Mouse (Mus musculus) hindbrain, embryonic 13.5 days (tissue): ENCODE results near the gene Cryga. TPM values are rescaled to one million over a fixed set of nuclear protein-coding genes. Genes with fewer than 3 reads are reported as not detected.
"Not testable (repeated sequence)": the region's sequence is repeated elsewhere in the genome, so short reads cannot be mapped to it uniquely, and the experiment has no call there.

Experiments
- ATAC-seq: fragments of 200-750 bp; cut with Nextera tagmentation; 2 replicates; pipeline ENCODE4 v1.8.0; 2017; ENCODE audit warnings: moderate TSS enrichment; ENCODE audit not compliant: low FRiP score
- H3K27ac ChIP-seq: fragments of 300-500 bp; sonication (generic); 2 replicates; pipeline ENCODE4 v1.5.1; 2015; ENCODE audit warnings: inconsistent platforms, mild to moderate bottlenecking, moderate library complexity
- H3K27me3 ChIP-seq: fragments of 300-500 bp; sonication (generic); 2 replicates; pipeline ENCODE4 v1.6.1; 2015; ENCODE audit warnings: mild to moderate bottlenecking, inconsistent platforms
- H3K36me3 ChIP-seq: fragments of 300-500 bp; sonication (generic); 2 replicates; pipeline ENCODE4 v1.6.1; 2015; ENCODE audit warnings: mild to moderate bottlenecking, inconsistent platforms
- H3K4me1 ChIP-seq: fragments of 300-500 bp; sonication (generic); replicated peaks from 2 replicates; pipeline ENCODE4 v1.6.1; 2015; ENCODE audit warnings: inconsistent platforms
- H3K4me2 ChIP-seq: fragments of 300-500 bp; sonication (generic); 2 replicates; pipeline ENCODE4 v1.6.1; 2015; ENCODE audit warnings: inconsistent platforms, mild to moderate bottlenecking, moderate library complexity
- H3K4me3 ChIP-seq: fragments of 300-500 bp; sonication (generic); 2 replicates; pipeline ENCODE4 v1.5.1; 2015; ENCODE audit warnings: mild to moderate bottlenecking, inconsistent platforms
- H3K9ac ChIP-seq: fragments of 300-500 bp; sonication (generic); 2 replicates; pipeline ENCODE4 v1.6.1; 2015; ENCODE audit warnings: mild to moderate bottlenecking, inconsistent platforms
- H3K9me3 ChIP-seq: fragments of 300-500 bp; sonication (generic); 2 replicates; pipeline ENCODE4 v1.6.1; 2016; ENCODE audit warnings: inconsistent platforms
- WGBS: fragments of 180-500 bp; shearing (Covaris S2); methylation state at CpG from one replicate; pipeline ENCODE4 v1.1.7; 2015; 5-methylcytosine and 5-hydroxymethylcytosine counted together
- polyA plus RNA-seq: library from polyadenylated mRNA; unstranded; fragments of >200 nt; fragmentation: Nextera tagmentation; extraction: Ambion mirVana; gene quantifications from 2 replicates; pipeline ENCODE4 v1.2.1, GENCODE M21; 2015

Cryga gene
- polyA plus RNA-seq, 1 experiment from 2014 or later = not detected

DNA sequence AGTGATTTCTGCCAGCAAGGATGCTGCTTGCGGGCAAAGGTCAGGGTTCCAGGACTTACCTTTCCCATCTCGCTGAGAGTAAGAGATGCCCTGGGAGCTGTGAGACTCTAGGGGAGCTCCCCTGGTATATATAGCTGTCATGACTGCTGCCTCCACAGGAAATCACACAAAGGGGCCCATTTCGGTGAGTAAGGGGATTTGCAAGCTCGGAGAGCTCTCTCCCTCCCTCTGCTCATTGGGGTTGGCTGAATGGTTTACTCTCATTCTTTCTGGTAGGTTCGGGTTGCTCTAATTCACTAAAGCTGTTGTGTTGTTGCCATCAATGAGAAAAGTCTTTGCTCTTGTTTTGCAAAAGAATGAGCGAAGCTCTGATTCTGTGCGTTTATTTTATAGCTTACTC, 21.0 kb downstream of the Cryga start, which contains the start of gene Crygb:
Crygb (minus strand) TSS at position 101 of the 400 bp plus-strand sequence.
- 32% methylated on average over 7 of the region's 7 CpGs for WGBS
- no peaks in the 10 kb centered on the region for H3K4me1 ChIP-seq
- H3K9ac ChIP-seq = no peak within 1 kb of the TSS
- ATAC-seq = no peak
- H3K27me3 ChIP-seq = no peaks in the 10 kb centered on the region
- H3K9me3 ChIP-seq = no peaks in the 10 kb centered on the region
- no peak within 1 kb of the TSS for H3K27ac ChIP-seq
- no peak within 1 kb of the TSS for H3K4me3 ChIP-seq
- H3K36me3 ChIP-seq = no peaks in the 10 kb centered on the region
- H3K4me2 ChIP-seq = no peak within 1 kb of the TSS

DNA sequence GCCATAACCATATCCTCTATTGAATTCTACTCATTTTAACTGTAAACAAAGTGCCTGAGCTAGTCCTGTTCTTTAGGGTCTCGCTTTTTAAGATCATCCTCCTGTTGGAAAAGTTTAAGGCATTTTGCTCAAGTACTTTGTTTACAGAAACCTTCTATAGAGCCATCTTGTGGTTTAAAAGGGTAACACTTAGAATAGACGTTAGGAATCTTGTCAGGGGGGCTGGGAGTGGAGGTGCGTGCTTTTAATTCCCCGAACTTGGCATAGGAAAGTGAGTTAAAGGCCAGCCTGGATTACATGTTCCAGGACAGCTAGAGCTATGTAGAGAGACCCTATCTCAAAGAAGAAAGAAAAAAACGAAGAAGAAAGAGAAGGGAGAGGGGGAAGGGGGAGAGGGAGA, 27.6 kb downstream of the Cryga start:
- no peak overlapping the region for H3K4me3 ChIP-seq
- no peak overlapping the region for H3K27ac ChIP-seq
- ATAC-seq = no peak
- no peaks in the 10 kb centered on the region for H3K27me3 ChIP-seq
- no peak overlapping the region for H3K9ac ChIP-seq
- no peaks in the 10 kb centered on the region for H3K36me3 ChIP-seq
- H3K9me3 ChIP-seq = no peaks in the 10 kb centered on the region
- WGBS = 27% methylated on average over 5 of the region's 5 CpGs
- no peaks in the 10 kb centered on the region for H3K4me1 ChIP-seq
- H3K4me2 ChIP-seq = no peak overlapping the region

DNA sequence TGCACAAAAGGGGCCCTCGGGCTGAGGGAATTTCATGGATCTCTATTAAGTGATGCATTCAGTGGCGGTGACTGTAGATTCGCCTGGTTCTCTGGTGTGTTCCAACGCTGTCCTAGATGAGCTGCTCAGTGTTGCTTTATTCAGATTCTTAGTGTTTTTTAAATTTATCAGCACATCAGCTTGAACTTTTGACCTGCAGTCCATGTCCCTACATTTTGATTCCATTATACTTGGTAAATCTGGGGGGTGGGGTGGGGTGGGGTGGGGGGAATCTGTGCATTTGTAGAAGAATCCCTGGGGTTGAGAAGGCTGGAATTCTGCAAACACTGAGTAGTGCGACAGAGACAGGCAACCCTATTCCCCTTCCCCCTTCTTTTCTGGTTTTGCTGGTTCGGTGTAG, 29.6 kb downstream of the Cryga start, which contains the start of gene Crygc:
Crygc (minus strand) TSS at position 101 of the 400 bp plus-strand sequence.
- no peak for ATAC-seq
- 57% methylated on average over 6 of the region's 6 CpGs for WGBS
- Histone ChIP-seq H3K27me3 (no peaks in the 10 kb centered on the region), H3K36me3 (no peaks in the 10 kb centered on the region), H3K9ac (no peak within 1 kb of the TSS), H3K4me3 (no peak within 1 kb of the TSS), H3K4me2 (no peak within 1 kb of the TSS), H3K9me3 (no peaks in the 10 kb centered on the region), H3K4me1 (no peaks in the 10 kb centered on the region), H3K27ac (no peak within 1 kb of the TSS)

DNA sequence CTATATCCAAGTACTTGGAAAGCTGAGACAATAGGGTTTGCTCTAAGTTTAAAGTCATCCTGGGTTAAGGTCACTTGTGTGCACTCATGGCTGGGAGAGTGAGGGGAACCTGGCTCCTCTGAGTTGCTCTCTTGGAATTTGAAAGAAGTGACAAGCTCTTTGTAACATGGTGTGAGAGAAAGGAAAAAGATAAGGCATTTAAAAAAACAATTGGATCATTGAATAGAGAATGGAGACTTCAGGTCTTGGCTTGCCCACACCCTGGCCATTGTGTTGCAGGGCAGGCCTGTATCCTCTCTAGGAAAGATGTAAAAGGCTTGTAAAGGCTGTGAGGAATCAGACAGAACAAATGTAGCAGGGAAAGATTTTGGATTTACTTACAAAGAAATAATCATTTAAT, 35.3 kb downstream of the Cryga start:
- Histone ChIP-seq H3K4me1 (no peaks in the 10 kb centered on the region), H3K9ac (no peak overlapping the region), H3K27me3 (no peaks in the 10 kb centered on the region), H3K4me2 (no peak overlapping the region), H3K4me3 (no peak overlapping the region), H3K9me3 (no peaks in the 10 kb centered on the region), H3K27ac (no peak overlapping the region), H3K36me3 (no peaks in the 10 kb centered on the region)
- ATAC-seq = no peak

DNA sequence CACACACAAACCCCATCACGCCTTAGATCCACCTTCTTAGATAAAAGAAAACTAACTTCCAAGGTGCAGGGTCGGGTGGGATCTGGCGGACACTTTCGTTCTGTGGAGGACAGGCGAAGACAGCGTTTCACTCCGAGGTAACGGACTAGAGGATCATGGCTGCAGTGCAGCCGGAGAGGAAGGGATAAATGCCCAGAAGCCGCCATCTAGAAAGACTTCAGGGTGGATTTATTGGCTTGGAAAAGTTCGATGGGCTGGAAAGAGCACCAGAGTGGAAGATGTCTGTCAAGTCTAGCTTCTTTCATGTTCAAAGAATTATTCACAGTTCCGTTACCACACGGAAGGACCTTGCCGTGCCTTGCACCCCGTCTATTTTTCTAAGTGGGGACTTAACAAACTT, 39.0 kb downstream of the Cryga start:
- H3K27me3 ChIP-seq = no peaks in the 10 kb centered on the region
- no peaks in the 10 kb centered on the region for H3K36me3 ChIP-seq
- no peak for ATAC-seq
- 80% methylated on average over 15 of the region's 15 CpGs for WGBS
- no peaks in the 10 kb centered on the region for H3K4me1 ChIP-seq
- no peaks in the 10 kb centered on the region for H3K9me3 ChIP-seq
- H3K4me2 ChIP-seq = no peak overlapping the region
- no peak overlapping the region for H3K4me3 ChIP-seq
- no peak overlapping the region for H3K27ac ChIP-seq
- no peak overlapping the region for H3K9ac ChIP-seq

DNA sequence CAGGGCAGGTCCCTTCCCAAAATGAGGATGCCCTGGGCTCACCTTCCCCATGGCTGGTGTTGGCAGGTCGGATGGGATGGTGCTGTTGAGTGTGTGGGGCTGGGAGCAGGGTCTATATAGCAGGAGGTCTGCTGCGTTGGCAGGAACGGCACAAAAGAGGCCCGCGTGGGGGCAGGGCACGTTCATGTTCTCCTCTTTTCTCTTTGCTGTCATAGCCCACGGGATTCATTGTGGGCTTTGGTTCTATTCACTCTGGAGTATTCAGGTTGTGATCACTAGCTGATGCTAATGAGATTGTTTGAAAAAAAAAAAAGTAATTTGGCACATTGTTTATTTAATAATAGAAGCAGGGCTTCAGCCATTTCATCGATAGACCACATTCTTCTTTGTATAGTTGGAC, 39.8 kb downstream of the Cryga start, which contains the start of gene Crygd:
Crygd (minus strand) TSS at position 101 of the 400 bp plus-strand sequence.
- Histone ChIP-seq H3K9me3 (no peaks in the 10 kb centered on the region), H3K27me3 (no peaks in the 10 kb centered on the region), H3K36me3 (no peaks in the 10 kb centered on the region), H3K27ac (no peak within 1 kb of the TSS), H3K4me1 (no peaks in the 10 kb centered on the region), H3K4me3 (no peak within 1 kb of the TSS), H3K4me2 (no peak within 1 kb of the TSS), H3K9ac (no peak within 1 kb of the TSS)
- ATAC-seq = no peak
- 50% methylated on average over 8 of the region's 8 CpGs for WGBS

DNA sequence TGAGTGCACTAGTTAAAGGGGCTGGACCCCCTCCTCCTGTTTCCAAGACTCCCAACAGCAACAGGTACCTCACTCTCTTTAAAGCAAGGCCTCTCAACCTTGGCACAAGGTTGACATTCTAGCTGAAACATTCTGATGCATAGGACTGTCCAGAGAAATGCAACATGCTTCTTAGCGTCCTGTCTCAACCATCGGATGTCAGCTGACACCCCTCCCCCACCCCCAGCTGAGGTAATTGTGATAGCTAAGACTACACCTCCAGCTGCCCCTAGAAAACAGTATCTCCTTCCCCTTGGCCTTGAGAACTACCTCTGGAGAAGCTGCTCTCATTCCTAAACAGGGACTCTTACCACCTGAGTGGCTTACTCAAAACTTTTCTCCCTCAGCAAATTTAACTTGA, 51.0 kb downstream of the Cryga start:
- Histone ChIP-seq H3K9ac (no peak overlapping the region), H3K9me3 (no peaks in the 10 kb centered on the region; the same call in 1 of the 2 replicates), H3K4me1 (no peaks in the 10 kb centered on the region), H3K36me3 (no peaks in the 10 kb centered on the region), H3K27me3 (peaks cover 9% of the 10 kb centered on the region; the same call in 1 of the 2 replicates), H3K4me2 (no peak overlapping the region), H3K4me3 (no peak overlapping the region), H3K27ac (no peak overlapping the region)
- ATAC-seq = no peak
- 40% methylated on average over 2 of the region's 2 CpGs for WGBS

DNA sequence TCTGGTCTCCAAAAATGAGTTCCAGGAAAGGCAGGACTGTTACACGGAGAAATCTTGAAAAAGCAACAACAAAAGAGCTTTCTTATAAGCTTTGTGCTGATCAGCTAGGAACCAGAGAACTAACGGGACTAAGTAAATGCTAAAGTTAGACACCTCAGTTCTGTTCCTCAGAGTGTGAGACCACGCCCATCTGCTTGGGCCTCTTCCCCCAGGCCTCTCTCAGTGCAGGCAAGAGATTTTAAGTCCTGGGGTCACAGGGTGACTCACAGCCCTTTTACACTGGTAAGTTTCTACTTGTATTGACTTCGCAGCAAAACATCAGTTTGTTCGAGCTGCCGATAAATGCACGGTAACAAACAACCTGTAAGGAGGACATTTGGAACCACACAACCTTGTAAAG, 51.5 kb downstream of the Cryga start:
- Histone ChIP-seq H3K36me3 (no peaks in the 10 kb centered on the region), H3K9me3 (no peaks in the 10 kb centered on the region; the same call in 1 of the 2 replicates), H3K9ac (no peak overlapping the region), H3K4me3 (no peak overlapping the region), H3K27me3 (peaks cover 9% of the 10 kb centered on the region; the same call in 1 of the 2 replicates), H3K27ac (no peak overlapping the region), H3K4me1 (no peaks in the 10 kb centered on the region), H3K4me2 (no peak overlapping the region)
- WGBS = 53% methylated on average over 7 of the region's 7 CpGs
- ATAC-seq = no peak

DNA sequence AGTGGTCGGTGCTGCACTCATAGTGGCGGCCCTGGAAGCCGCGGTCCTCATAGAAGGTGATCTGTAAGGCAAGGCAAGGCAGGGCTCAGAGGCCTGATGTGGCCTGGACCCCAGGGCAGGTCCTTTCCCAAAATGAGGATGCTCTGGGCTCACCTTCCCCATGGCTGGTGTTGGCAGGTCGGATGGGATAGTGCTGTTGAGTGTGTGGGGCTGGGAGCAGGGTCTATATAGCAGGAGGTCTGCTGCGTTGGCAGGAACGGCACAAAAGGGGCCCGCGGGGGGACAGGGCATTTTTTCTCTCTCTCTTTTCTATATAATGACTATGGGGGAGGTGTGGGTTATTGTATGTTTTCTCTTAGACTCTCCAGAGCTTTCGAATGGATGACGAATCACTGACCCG, 52.2 kb downstream of the Cryga start, which contains the start of gene Cryge:
Cryge (minus strand) TSS at position 198 of the 400 bp plus-strand sequence.
- H3K4me1 ChIP-seq, H3K4me3 ChIP-seq, H3K27ac ChIP-seq, H3K27me3 ChIP-seq, ATAC-seq, H3K4me2 ChIP-seq, H3K9me3 ChIP-seq, H3K9ac ChIP-seq, H3K36me3 ChIP-seq: not testable (repeated sequence)
- WGBS = 49% methylated on average over 12 of the region's 12 CpGs

Other genes with a start within 250 kb of the Cryga start
- 10.9 and 11.1 TPM in 2 replicates for gene Plekhm3, start 146.5 kb downstream of the Cryga start, polyA plus RNA-seq
- gene Akr1cl, start 70.6 kb downstream of the Cryga start, polyA plus RNA-seq = not detected in 2 replicates
- gene Cryge, start 52.2 kb downstream of the Cryga start, polyA plus RNA-seq = not detected in 2 replicates
- not detected in 2 replicates for gene Crygd, start 39.9 kb downstream of the Cryga start, polyA plus RNA-seq
- not detected in 2 replicates for gene Crygc, start 29.7 kb downstream of the Cryga start, polyA plus RNA-seq
- 0.34 TPM in 1 of 2 replicates, not detected in the other for gene Crygb, start 21.1 kb downstream of the Cryga start, polyA plus RNA-seq
- gene Gm28845, start 16.2 kb upstream of the Cryga start, polyA plus RNA-seq = not detected in 2 replicates
- gene D630023F18Rik, start 19.8 kb upstream of the Cryga start, polyA plus RNA-seq = 0.70 and 0.78 TPM in 2 replicates
- 500 and 521 TPM in 2 replicates for gene Idh1, start 83.1 kb upstream of the Cryga start, polyA plus RNA-seq
- gene Pikfyve, start 83.3 kb upstream of the Cryga start, polyA plus RNA-seq = 11.5 and 13.7 TPM in 2 replicates
- 1.6 and 2.3 TPM in 2 replicates for gene Pth2r, start 178.7 kb upstream of the Cryga start, polyA plus RNA-seq